Mouse (Mus musculus) lung, postnatal 4 days (tissue): ENCODE measurements around the gene Tmem40.

Experiments
- DNase-seq, 2 experiments: peaks; one replicate each; pipeline ENCODE4 v3.0.0; 2021

The Tmem40 gene

GRCm38 (mm10) chr6:115768207-115768606 is 6.0 kb upstream of the Tmem40 start:
- DNase-seq: peak; percentile 35 to 56

- no peak for DNase-seq
Observed at GRCm38 (mm10) chr6:115767357-115767756, 5.1 kb upstream of the Tmem40 start.

- peak; percentile 83 to 94 for DNase-seq
Observed at GRCm38 (mm10) chr6:115764179-115764578, 2.0 kb upstream of the Tmem40 start.

- no peak for DNase-seq
Observed at GRCm38 (mm10) chr6:115760982-115761381, 1.2 kb downstream of the Tmem40 start.

- no peak for DNase-seq
Observed at GRCm38 (mm10) chr6:115760137-115760536, 2.1 kb downstream of the Tmem40 start.

- peak; percentile 45 to 58 for DNase-seq
Observed at GRCm38 (mm10) chr6:115759461-115759860, 2.7 kb downstream of the Tmem40 start.

- DNase-seq: peak; percentile 48 to 56
Observed at GRCm38 (mm10) chr6:115758981-115759435, 3.2 kb downstream of the Tmem40 start.

GRCm38 (mm10) chr6:115755536-115755935 is 6.7 kb downstream of the Tmem40 start:
- DNase-seq: no peak

- DNase-seq: no peak
Observed at GRCm38 (mm10) chr6:115746326-115746725, 15.9 kb downstream of the Tmem40 start.

GRCm38 (mm10) chr6:115743569-115743968 is 18.6 kb downstream of the Tmem40 start:
- peak; percentile 48 to 51 for DNase-seq

- no peak for DNase-seq
Observed at GRCm38 (mm10) chr6:115739056-115739455, 23.2 kb downstream of the Tmem40 start.

- DNase-seq: peak; percentile 31 to 49
Observed at GRCm38 (mm10) chr6:115734909-115735308, 27.3 kb downstream of the Tmem40 start.

GRCm38 (mm10) chr6:115732341-115732928 is 29.8 kb downstream of the Tmem40 start:
- DNase-seq: no peak

GRCm38 (mm10) chr6:115730560-115731342 is 31.5 kb downstream of the Tmem40 start:
- peak; percentile 17 to 32 for DNase-seq

- no peak for DNase-seq
Observed at GRCm38 (mm10) chr6:115727570-115727969, 34.6 kb downstream of the Tmem40 start.

- peak; percentile 32 to 65 for DNase-seq
Observed at GRCm38 (mm10) chr6:115727108-115727507, 35.1 kb downstream of the Tmem40 start.

- no peak for DNase-seq
Observed at GRCm38 (mm10) chr6:115722246-115722645, 40.0 kb downstream of the Tmem40 start.

- peak; percentile 75 to 81 for DNase-seq
Observed at GRCm38 (mm10) chr6:115717715-115718558, 44.3 kb downstream of the Tmem40 start.

- peak in 1 of 2 experiments; percentile 17 for DNase-seq
Observed at GRCm38 (mm10) chr6:115717101-115717652, 45.0 kb downstream of the Tmem40 start.

GRCm38 (mm10) chr6:115711261-115711660 is 50.9 kb downstream of the Tmem40 start:
- no peak for DNase-seq

GRCm38 (mm10) chr6:115702901-115703300 is 59.3 kb downstream of the Tmem40 start:
- no peak for DNase-seq

GRCm38 (mm10) chr6:115701302-115701701 is 60.9 kb downstream of the Tmem40 start:
- no peak for DNase-seq

GRCm38 (mm10) chr6:115700778-115701177 is 61.4 kb downstream of the Tmem40 start:
- DNase-seq: no peak
